Mouse (Mus musculus) heart, postnatal 0 days (tissue): ENCODE data around the gene Theg.

Source experiments
- CTCF ChIP-seq: IDR thresholded peaks from 2 replicates; pipeline ENCODE4 v1.5.1; 2016; ENCODE audit warnings: antibody characterized with exemption, control low read depth, low read depth
- EP300 ChIP-seq: IDR thresholded peaks from 2 replicates; pipeline ENCODE4 v1.6.1; 2016; ENCODE audit warnings: antibody characterized with exemption, low read depth

DNA sequence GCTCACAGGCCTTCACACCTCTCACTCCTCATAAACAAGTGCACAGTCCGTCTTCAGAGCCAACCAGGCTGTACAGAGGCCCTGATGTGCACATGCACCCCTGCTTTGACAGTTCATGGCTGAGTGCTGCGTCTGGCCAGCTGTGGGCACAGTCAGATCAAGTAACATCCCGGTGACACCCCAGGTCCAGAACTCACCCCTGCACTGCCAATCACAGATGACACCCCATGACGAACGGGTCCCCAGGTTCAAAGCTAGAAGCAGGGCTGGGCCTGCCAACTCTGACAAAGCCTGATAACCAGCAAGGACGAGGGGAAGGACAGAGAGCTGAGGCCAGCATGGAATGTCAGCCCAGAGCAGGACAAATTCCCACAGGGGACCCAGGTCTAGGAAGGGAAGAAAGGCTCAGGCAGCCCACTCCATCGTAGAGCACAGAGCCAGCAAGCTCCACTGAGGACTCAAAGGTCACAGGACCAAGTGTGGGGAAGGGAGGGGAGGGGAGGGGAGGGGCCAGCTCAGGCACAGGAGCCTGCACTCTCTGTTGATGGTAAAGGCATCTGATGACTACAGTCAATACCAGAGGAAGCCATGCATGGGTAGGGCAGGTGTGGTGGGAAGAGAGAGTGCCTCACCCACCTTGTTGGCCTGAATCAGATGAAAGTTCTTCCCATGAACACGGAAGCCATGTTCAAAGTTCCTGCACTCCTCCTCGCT is 43.1 kb downstream of the Theg start:
- TF ChIP-seq CTCF = no peak
- no peak for TF ChIP-seq EP300
